Mouse (Mus musculus): Measurements from ENCODE around the gene Adamts18. TPM values are rescaled to one million over a fixed set of nuclear protein-coding genes. Genes with fewer than 3 reads are reported as not detected.
"Not testable (repeated sequence)": the region's sequence is repeated elsewhere in the genome, so short reads cannot be mapped to it uniquely, and the experiment has no call there.

Gene Adamts18
- polyA plus RNA-seq, 1 experiment, result 0.04 TPM

DNA sequence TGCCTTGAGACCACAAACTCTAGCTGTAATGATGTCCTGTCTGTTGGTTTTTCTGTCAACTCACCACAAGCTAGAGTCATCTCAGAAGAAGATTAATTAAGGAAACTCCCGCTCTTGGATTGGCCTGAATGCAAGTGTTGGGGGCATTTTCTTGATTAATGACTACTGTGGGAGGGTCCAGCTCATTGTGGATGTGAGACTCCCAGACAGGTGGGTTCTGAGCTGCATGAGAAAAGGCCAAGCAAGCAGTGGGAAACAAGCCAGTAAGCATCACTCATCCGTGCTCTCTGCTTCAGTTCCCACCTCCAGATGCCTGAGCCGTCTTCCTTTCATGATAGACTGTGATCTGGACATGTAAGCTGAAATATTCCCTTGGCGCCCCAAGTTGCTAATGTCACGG, 38.6 kb downstream of the Adamts18 start:
- H3K36me3 ChIP-seq (replicated peaks; ENCODE audit: low read length), result no peaks in the 10 kb centered on the region
- no peak overlapping the region for H3K4me3 ChIP-seq (replicated peaks)
- no peaks in the 10 kb centered on the region for H3K27me3 ChIP-seq (replicated peaks)
- TF ChIP-seq FLI1 (IDR thresholded peaks at IDR 0.05; ENCODE audit: low read length) (no peak), GATA1 (IDR thresholded peaks at IDR 0.05; ENCODE audit: borderline replicate concordance, low read length) (no peak)
- no peaks in the 10 kb centered on the region for H3K4me1 ChIP-seq
- H3K9me3 ChIP-seq, result peaks cover 36% of the 10 kb centered on the region

GRCm38 (mm10) chr8:113803830-113804611, 44.5 kb downstream of the Adamts18 start:
- Histone ChIP-seq H3K27me3 (replicated peaks) (no peaks in the 10 kb centered on the region), H3K4me1 (no peaks in the 10 kb centered on the region), H3K9me3 (peaks cover 41% of the 10 kb centered on the region), H3K36me3 (replicated peaks; ENCODE audit: low read length) (no peaks in the 10 kb centered on the region), H3K4me3 (replicated peaks) (no peak overlapping the region)
- TF ChIP-seq FLI1 (IDR thresholded peaks at IDR 0.05; ENCODE audit: low read length) (no peak), GATA1 (IDR thresholded peaks at IDR 0.05; ENCODE audit: borderline replicate concordance, low read length) (no peak)

GRCm38 (mm10) chr8:113801551-113801950, 47.0 kb downstream of the Adamts18 start:
- no peaks in the 10 kb centered on the region for H3K27me3 ChIP-seq (replicated peaks)
- H3K4me3 ChIP-seq (replicated peaks), result no peak overlapping the region
- TF ChIP-seq FLI1 (IDR thresholded peaks at IDR 0.05; ENCODE audit: low read length) (no peak), GATA1 (IDR thresholded peaks at IDR 0.05; ENCODE audit: borderline replicate concordance, low read length) (no peak)
- peaks cover 47% of the 10 kb centered on the region for H3K9me3 ChIP-seq
- no peaks in the 10 kb centered on the region for H3K4me1 ChIP-seq
- H3K36me3 ChIP-seq (replicated peaks; ENCODE audit: low read length), result no peaks in the 10 kb centered on the region

DNA sequence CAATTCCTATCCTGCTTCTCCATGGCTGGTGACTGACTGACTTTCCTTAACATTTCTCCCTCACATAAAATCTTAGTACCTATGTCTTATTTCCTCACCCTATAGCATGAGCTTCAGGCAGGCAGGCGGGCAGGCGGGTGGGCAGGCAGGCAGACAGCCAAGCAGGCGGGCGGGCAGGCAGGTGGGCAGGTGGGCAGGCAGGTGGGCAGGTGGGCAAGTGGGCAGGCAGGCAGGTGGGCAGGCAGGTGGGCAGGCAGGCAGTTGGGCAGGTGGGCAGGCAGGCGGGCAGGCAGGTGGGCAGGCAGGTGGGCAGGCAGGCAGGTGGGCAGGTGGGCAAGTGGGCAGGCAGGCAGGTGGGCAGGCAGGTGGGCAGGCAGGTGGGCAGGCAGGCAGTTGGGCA, 48.0 kb downstream of the Adamts18 start:
- H3K27me3 ChIP-seq (replicated peaks); H3K4me3 ChIP-seq (replicated peaks); H3K36me3 ChIP-seq (replicated peaks; ENCODE audit: low read length); H3K4me1 ChIP-seq: not testable (repeated sequence)
- peaks cover 45% of the 10 kb centered on the region for H3K9me3 ChIP-seq

GRCm38 (mm10) chr8:113799550-113799949, 49.0 kb downstream of the Adamts18 start:
- TF ChIP-seq FLI1 (IDR thresholded peaks at IDR 0.05; ENCODE audit: low read length) (no peak), GATA1 (IDR thresholded peaks at IDR 0.05; ENCODE audit: borderline replicate concordance, low read length) (no peak)
- H3K27me3 ChIP-seq (replicated peaks), result no peaks in the 10 kb centered on the region

DNA sequence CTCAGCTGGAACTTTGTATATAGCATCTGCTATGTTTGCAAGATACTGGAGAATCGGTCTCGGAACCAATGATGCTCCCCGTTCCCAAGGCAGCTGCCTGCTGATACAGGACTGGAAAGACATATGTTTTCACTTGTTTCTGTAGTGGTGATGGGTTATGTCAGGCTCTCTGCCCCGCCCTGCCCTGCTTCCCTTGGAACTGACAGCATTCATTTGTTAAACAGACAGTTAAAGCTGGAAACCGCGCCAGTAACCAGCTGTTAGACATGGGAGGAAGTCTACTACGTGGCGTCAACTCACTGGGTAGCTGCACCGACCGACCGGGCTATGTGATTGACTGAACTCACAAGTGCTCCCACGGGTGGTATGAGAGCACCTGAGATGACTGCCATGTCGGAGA, 56.7 kb downstream of the Adamts18 start:
- H3K36me3 ChIP-seq (replicated peaks; ENCODE audit: low read length), result no peaks in the 10 kb centered on the region
- H3K9me3 ChIP-seq, result peaks cover 51% of the 10 kb centered on the region
- TF ChIP-seq FLI1 (IDR thresholded peaks at IDR 0.05; ENCODE audit: low read length), result no peak
- H3K27me3 ChIP-seq (replicated peaks), result no peaks in the 10 kb centered on the region
- no peaks in the 10 kb centered on the region for H3K4me1 ChIP-seq
- H3K4me3 ChIP-seq (replicated peaks), result no peak overlapping the region

More at GRCm38 (mm10) chr8:113799550-113799949, 49.0 kb downstream of the Adamts18 start:
- H3K36me3 ChIP-seq (replicated peaks; ENCODE audit: low read length), result no peaks in the 10 kb centered on the region
- peaks cover 49% of the 10 kb centered on the region for H3K9me3 ChIP-seq
- H3K4me1 ChIP-seq, result no peaks in the 10 kb centered on the region
- no peak overlapping the region for H3K4me3 ChIP-seq (replicated peaks)

DNA sequence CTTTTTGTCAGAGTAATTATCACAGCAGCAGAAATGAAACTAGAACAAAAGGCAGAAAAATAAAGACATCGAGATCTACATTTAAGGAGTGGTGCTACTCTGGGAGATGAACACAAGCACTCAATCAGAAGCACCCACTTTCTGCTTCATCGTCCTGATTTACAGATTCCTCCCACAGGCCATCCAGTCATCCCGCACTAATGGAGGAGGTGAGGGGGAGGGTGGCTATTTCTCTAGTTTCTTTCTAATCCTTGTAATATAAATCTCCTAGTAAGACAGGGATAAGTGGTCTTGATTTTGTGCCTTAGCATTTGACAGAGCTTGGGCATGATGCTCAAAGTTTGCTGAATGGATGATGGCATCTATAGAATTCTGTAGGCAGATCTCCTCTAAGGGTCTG, 57.5 kb downstream of the Adamts18 start:
- Histone ChIP-seq H3K4me3 (replicated peaks) (no peak overlapping the region), H3K9me3 (peaks cover 45% of the 10 kb centered on the region), H3K4me1 (no peaks in the 10 kb centered on the region), H3K27me3 (replicated peaks) (no peaks in the 10 kb centered on the region), H3K36me3 (replicated peaks; ENCODE audit: low read length) (no peaks in the 10 kb centered on the region)
- TF ChIP-seq GATA1 (IDR thresholded peaks at IDR 0.05; ENCODE audit: borderline replicate concordance, low read length) (no peak), FLI1 (IDR thresholded peaks at IDR 0.05; ENCODE audit: low read length) (no peak)

- Histone ChIP-seq H3K9me3 (peaks cover 32% of the 10 kb centered on the region), H3K4me1 (no peaks in the 10 kb centered on the region), H3K36me3 (replicated peaks; ENCODE audit: low read length) (no peaks in the 10 kb centered on the region), H3K4me3 (replicated peaks) (no peak overlapping the region), H3K27me3 (replicated peaks) (no peaks in the 10 kb centered on the region)
- TF ChIP-seq GATA1 (IDR thresholded peaks at IDR 0.05; ENCODE audit: borderline replicate concordance, low read length) (no peak), FLI1 (IDR thresholded peaks at IDR 0.05; ENCODE audit: low read length) (no peak)
These were observed 64.8 kb downstream of the Adamts18 start for GRCm38 (mm10) chr8:113783711-113784110.

DNA sequence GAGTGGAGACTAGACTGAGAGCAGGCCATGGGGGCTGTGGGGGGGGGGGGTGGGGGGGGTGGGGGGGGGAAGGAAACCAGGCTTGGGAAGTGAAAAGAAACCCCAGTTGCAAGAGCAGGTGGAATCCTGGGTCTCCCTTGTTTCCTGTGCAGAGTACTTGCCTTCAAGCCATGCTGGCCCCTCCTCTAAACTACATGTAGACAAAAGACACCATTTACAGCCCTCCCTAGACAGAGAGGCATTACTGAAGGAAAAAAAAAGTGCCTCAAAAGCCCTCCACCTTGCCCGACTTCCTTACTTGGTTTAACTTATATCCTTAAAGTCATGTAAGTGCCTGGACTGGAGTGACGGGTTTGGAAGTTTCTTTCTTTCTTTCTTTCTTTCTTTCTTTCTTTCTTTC, 67.0 kb downstream of the Adamts18 start:
- no peaks in the 10 kb centered on the region for H3K27me3 ChIP-seq (replicated peaks)

GRCm38 (mm10) chr8:113775361-113775760, 73.2 kb downstream of the Adamts18 start:
- TF ChIP-seq GATA1 (IDR thresholded peaks at IDR 0.05; ENCODE audit: borderline replicate concordance, low read length), result no peak
- no peak for TF ChIP-seq FLI1 (IDR thresholded peaks at IDR 0.05; ENCODE audit: low read length)
- Histone ChIP-seq H3K4me3 (replicated peaks) (peak overlapping the region; percentile 25), H3K4me1 (no peaks in the 10 kb centered on the region)

More for the DNA sequence above, 67.0 kb downstream of the Adamts18 start:
- Histone ChIP-seq H3K4me3 (replicated peaks) (no peak overlapping the region), H3K36me3 (replicated peaks; ENCODE audit: low read length) (no peaks in the 10 kb centered on the region), H3K9me3 (peaks cover 37% of the 10 kb centered on the region), H3K4me1 (no peaks in the 10 kb centered on the region)
- TF ChIP-seq FLI1 (IDR thresholded peaks at IDR 0.05; ENCODE audit: low read length) (no peak), GATA1 (IDR thresholded peaks at IDR 0.05; ENCODE audit: borderline replicate concordance, low read length) (no peak)

More at GRCm38 (mm10) chr8:113775361-113775760, 73.2 kb downstream of the Adamts18 start:
- Histone ChIP-seq H3K9me3 (peaks cover 27% of the 10 kb centered on the region), H3K36me3 (replicated peaks; ENCODE audit: low read length) (no peaks in the 10 kb centered on the region), H3K27me3 (replicated peaks) (no peaks in the 10 kb centered on the region)
